Mouse (Mus musculus): ENCODE measurements around the gene Cyp2j13.
"Not testable (repeated sequence)": the region's sequence is repeated elsewhere in the genome, so short reads cannot be mapped to it uniquely, and the experiment has no call there.

Gene Cyp2j13

GRCm38 (mm10) chr4:96077261-96078125 lies at the start of gene Cyp2j13:
TSS of gene Cyp2j13 (minus strand) at chr4:96077546.
- no peak for DNase-seq (ENCODE audit: low read depth in 1 of 2, low spot score in 2 of 2)

- no peak for DNase-seq (ENCODE audit: low read depth in 1 of 2, low spot score in 2 of 2)
These were observed 19.5 kb upstream of the Cyp2j13 start for GRCm38 (mm10) chr4:96096841-96097240.

GRCm38 (mm10) chr4:96091869-96092268 lies 14.5 kb upstream of the Cyp2j13 start:
- DNase-seq (ENCODE audit: low read depth in 1 of 2, low spot score in 2 of 2): no peak

DNA sequence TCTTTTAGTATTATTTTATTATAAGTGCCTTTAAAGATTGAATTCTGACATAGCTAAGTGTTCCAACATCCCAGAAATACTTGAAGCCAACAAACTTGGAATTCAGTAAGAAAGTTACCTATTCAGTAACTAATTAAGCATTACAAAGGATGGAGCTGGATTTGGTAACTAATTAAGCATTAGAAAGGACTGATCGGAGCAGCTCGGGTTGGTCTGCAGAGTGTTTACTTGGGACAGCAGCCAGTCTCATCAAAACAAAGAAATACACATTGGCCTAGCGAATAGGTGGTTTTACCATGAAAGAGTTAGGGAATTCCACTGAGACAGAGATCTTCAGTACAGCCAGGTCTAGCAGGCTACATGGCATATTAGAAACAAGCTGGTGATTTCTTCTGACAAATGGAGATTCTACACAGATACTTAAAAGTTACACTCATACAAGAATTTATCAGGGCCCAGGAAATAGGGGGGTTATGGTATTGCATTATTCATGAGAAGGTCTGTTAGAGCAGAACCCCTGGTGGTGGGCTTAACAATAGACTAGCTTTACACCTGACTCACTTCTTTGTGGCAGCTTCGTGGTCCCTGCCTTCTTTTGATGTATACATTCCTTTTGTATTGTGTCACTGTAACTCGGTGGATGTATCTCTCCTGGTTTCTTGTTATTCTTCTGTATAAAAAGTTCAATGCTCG lies 12.2 kb upstream of the Cyp2j13 start:
- DNase-seq (ENCODE audit: low read depth in 1 of 2, low spot score in 2 of 2): not testable (repeated sequence)

- DNase-seq (ENCODE audit: low read depth in 1 of 2, low spot score in 2 of 2): no peak
These were observed 962 bp upstream of the Cyp2j13 start for GRCm38 (mm10) chr4:96078308-96078707.

DNA sequence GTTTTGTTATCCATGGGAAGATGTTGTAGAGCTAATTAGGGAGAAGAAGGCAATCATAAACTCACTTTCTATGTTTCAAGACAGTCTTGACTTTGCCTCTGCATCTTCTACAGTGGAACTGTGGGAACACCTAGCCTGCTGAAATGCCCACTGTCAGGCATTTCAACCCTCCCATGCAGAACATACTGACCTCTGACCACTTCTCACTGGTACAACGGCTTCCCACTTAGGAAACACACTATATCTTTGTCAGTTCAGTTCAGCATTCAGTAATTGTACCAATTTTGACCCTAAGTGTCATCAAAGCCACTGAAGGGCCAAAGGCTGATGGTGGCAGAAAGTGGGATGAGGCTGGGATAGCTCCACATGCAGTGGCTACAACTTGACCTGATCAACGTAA lies 15.3 kb downstream of the Cyp2j13 start:
- no peak for DNase-seq (ENCODE audit: low read depth in 1 of 2, low spot score in 2 of 2)

- no peak for DNase-seq (ENCODE audit: low read depth in 1 of 2, low spot score in 2 of 2)
These were observed 17.2 kb downstream of the Cyp2j13 start for GRCm38 (mm10) chr4:96060106-96060505.

DNA sequence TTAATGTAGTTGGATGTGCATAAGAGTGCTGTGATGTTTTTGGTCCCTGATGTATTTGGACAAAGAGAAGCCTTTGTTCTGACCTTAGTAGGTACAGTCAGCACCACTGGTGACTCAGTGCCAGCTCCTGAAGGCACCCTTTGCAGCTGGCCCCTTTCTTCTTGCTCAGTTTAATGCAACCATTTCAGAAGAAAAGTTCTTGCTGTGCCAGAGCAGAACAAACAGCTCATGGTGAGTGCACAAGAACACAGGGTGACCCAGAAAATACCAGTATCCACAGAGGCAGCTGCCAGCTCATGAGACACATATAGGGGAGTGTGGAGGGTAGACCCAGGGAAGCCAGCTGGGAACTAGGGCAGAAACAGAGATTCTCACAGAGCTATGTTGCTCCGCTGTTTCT lies 48.9 kb downstream of the Cyp2j13 start:
- no peak for DNase-seq (ENCODE audit: low read depth in 1 of 2, low spot score in 2 of 2)

DNA sequence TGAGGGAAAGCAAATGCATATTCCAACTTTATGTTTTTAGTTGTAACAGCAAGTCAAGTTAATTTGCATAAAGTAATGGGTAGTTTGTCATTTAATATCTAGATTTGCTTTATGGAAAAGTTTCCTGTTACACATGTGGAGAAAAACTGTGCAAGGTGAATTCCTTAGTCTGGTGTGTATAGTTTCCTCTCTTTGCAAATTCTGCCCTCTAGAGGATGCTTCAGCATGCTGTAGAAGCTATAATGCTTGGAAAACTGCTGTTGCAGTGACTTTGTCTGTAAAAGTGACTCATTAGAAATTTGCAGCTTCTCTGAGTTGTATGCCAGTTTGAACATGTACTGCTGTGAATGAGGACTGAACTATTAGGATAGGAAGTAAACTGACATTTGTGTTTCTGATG lies 54.5 kb downstream of the Cyp2j13 start:
- no peak for DNase-seq (ENCODE audit: low read depth in 1 of 2, low spot score in 2 of 2)

GRCm38 (mm10) chr4:96016875-96017274 lies 60.5 kb downstream of the Cyp2j13 start:
- DNase-seq (ENCODE audit: low read depth in 1 of 2, low spot score in 2 of 2): no peak

GRCm38 (mm10) chr4:95982221-95982620 lies 95.1 kb downstream of the Cyp2j13 start:
- not testable (repeated sequence) for DNase-seq (ENCODE audit: low read depth in 1 of 2, low spot score in 2 of 2)

All from monocyte, adult 2 months (primary cell).